Mouse (Mus musculus): Measurements from ENCODE around the gene Stx8. TPM values are rescaled to one million over a fixed set of nuclear protein-coding genes. Genes with fewer than 3 reads are reported as not detected.

Stx8 gene
- polyA plus RNA-seq, 1 experiment: 78.2 TPM

DNA sequence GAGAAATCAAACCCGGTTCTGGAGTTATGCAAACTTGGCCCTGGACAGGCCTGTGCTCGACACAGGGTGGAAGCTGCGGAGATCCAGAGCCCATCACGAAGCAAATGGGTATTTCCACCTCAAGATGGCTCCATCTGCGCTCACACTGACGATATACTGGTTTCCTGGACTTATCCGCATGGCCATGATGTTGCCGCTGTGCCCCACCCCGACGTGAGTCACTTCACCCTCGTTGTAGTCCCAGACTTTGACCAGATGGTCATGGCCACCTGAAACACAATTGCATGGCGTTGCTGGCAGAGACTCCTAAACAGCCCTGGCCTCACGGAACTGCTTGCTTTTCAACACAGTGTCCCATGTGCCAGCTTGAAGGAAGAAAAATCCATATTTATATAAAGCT is 41.0 kb upstream of the Stx8 start:
- Histone ChIP-seq H3K4me3 (ENCODE audit: insufficient read depth, low read length) (no peak overlapping the region), H3K4me1 (ENCODE audit: control insufficient read depth, insufficient read depth, low read length) (no peaks in the 10 kb centered on the region), H3K27ac (ENCODE audit: insufficient read depth, low read depth, low read length) (no peak overlapping the region)
- TF ChIP-seq POLR2A (IDR thresholded peaks at IDR 0.05; ENCODE audit: borderline replicate concordance, low read depth, low read length) (no peak), CTCF (IDR thresholded peaks at IDR 0.05; ENCODE audit: low read depth, low read length) (no peak)

DNA sequence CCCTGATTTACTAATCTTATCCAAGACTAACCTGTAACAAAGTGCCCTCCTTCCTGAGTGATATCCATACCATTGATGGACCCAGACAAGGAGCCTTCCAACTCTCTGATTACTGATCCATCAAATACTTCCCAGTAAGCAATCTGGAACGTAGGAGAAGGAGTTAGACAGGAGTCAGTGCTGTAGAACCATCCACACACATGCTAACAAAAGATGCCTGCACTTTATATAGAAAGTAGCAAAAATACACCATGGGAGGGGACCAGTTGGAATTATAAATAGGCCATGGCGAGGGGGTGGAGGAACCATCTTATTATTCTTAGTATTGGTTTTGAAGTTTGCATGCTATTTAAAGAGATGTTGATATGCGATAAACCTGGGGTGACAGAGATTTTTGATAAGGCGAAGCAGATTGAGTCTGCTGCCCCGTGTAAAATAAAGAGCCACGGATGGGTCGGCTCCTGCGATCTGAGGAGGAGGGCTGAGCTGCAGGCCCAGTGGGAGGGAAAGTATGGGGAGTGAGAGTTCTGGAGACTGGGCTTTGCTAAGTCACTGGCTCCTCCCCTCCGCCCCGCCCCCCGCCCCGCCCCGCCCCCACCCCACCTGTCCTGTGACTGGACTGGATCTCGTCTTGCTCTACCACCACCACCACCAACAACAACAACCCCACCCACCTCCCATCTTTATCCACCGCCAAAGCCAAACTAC is 39.5 kb upstream of the Stx8 start:
- Histone ChIP-seq H3K27ac (ENCODE audit: insufficient read depth, low read depth, low read length) (no peak overlapping the region), H3K4me3 (ENCODE audit: insufficient read depth, low read length) (no peak overlapping the region), H3K4me1 (ENCODE audit: control insufficient read depth, insufficient read depth, low read length) (no peaks in the 10 kb centered on the region)
- no peak for TF ChIP-seq POLR2A (IDR thresholded peaks at IDR 0.05; ENCODE audit: borderline replicate concordance, low read depth, low read length)
- TF ChIP-seq CTCF (IDR thresholded peaks at IDR 0.05; ENCODE audit: low read depth, low read length): no peak

DNA sequence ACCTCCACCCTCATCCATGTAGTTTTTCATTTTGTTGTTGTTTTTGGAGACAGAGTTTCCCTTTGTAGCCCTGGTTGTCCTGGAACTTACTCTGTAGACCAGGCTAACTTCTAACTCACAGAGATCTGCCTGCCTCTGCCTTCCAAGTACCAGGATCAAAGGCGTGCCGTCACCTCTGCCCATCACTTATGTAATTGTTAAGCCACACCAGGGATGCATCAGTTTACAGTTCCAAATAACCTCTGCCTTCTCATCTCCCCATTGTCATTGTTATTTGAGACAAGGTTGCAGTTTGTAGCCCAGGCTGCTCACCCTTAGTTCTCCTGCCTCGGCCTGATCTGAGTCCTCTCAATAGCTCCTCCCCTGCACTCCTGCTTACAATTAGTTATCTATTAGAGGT is 33.8 kb upstream of the Stx8 start:
- Histone ChIP-seq H3K4me1 (ENCODE audit: control insufficient read depth, insufficient read depth, low read length) (no peaks in the 10 kb centered on the region), H3K27ac (ENCODE audit: insufficient read depth, low read depth, low read length) (no peak overlapping the region), H3K4me3 (ENCODE audit: insufficient read depth, low read length) (no peak overlapping the region)
- TF ChIP-seq POLR2A (IDR thresholded peaks at IDR 0.05; ENCODE audit: borderline replicate concordance, low read depth, low read length) (no peak), CTCF (IDR thresholded peaks at IDR 0.05; ENCODE audit: low read depth, low read length) (no peak)

DNA sequence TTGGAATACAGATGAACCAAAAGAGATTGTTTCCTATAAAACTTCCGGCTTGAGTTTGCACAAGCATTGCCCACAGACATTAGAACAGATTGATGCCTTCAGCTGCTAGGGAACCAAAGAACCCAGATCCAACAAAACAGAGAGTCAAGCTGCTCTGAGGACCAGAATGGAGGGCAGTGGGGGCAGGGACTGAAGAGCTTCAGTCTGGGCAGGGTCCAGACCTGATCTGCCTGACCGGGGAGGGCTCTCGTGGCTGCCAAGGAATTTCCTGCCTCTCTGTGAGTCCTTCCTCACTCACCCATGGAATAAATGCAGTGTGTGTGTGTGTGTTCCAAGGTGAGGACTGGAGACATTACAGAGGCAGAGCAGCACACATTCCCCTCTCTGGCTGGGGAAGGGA is 17.8 kb upstream of the Stx8 start:
- Histone ChIP-seq H3K4me1 (ENCODE audit: control insufficient read depth, insufficient read depth, low read length) (0 out of 2 replicates have a peak, but pooled peaks cover 2% of the 10 kb centered on the region), H3K4me3 (ENCODE audit: insufficient read depth, low read length) (no peak overlapping the region), H3K27ac (ENCODE audit: insufficient read depth, low read depth, low read length) (no peak overlapping the region)
- TF ChIP-seq POLR2A (IDR thresholded peaks at IDR 0.05; ENCODE audit: borderline replicate concordance, low read depth, low read length): no peak
- TF ChIP-seq CTCF (IDR thresholded peaks at IDR 0.05; ENCODE audit: low read depth, low read length): no peak

DNA sequence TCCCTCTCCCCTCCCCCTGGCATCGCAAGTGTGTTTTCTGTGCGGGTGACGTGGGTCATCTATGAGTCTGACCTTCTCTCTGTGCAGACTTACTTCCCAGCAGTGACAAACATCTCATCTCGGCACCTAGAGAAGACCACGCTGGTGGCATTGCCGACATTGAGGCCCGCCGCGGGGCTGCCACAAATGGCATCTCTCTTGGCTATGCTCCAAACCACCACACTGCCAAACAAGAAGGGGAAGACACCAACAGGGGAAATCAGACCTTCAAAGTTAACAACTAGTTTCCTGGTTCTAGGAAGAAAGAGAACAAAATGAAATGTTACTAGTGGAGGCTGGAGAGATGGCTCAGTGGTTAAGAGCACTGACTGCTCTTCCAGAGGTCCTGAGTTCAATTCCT is 16.5 kb upstream of the Stx8 start:
- no peak overlapping the region for H3K4me3 ChIP-seq (ENCODE audit: insufficient read depth, low read length)
- TF ChIP-seq CTCF (IDR thresholded peaks at IDR 0.05; ENCODE audit: low read depth, low read length) (no peak), POLR2A (IDR thresholded peaks at IDR 0.05; ENCODE audit: borderline replicate concordance, low read depth, low read length) (no peak)
- 0 out of 2 replicates have a peak, but pooled peaks cover 2% of the 10 kb centered on the region for H3K4me1 ChIP-seq (ENCODE audit: control insufficient read depth, insufficient read depth, low read length)
- no peak overlapping the region for H3K27ac ChIP-seq (ENCODE audit: insufficient read depth, low read depth, low read length)

DNA sequence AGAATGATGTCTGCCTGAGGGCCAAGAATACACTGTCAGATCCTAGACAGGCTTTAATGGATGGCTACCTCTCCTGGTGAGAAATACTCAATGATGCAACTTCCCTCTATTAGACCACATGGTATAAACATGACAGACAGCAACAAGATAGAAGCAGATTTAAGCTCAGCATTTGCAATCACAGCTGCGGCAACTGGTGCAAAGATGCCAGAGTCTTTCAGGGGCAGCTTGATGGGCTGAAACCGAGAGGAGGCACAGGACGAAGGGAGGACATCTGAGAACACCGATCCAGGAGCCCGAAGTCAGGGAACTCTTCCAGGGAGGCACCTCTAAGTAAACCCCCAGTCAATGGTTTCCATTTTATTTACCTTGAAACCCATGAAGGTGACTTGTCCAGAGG is 12.4 kb upstream of the Stx8 start:
- Histone ChIP-seq H3K27ac (ENCODE audit: insufficient read depth, low read depth, low read length) (no peak overlapping the region), H3K4me3 (ENCODE audit: insufficient read depth, low read length) (no peak overlapping the region), H3K4me1 (ENCODE audit: control insufficient read depth, insufficient read depth, low read length) (0 out of 2 replicates have a peak, but pooled peaks cover 2% of the 10 kb centered on the region)
- no peak for TF ChIP-seq CTCF (IDR thresholded peaks at IDR 0.05; ENCODE audit: low read depth, low read length)
- TF ChIP-seq POLR2A (IDR thresholded peaks at IDR 0.05; ENCODE audit: borderline replicate concordance, low read depth, low read length): no peak

DNA sequence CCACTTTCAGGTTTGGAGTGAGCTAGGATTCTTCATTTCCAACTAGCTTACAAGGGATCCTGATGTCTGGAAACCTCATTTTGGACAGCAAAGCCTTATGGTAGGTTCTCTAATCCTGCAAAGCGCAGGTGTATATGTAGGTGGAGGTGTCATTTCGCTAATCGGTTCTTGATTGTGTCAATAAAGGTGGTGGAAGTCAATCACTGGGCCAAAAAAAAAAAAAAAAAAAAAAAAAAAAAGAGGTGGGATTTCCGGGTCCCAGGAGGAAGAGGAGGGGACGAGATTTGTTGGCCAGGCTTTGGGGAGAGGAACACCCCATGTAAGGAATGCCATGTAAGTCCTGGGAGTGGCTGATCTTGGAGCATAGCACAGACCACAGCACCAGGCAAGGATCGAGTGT is 11.6 kb upstream of the Stx8 start:
- TF ChIP-seq POLR2A (IDR thresholded peaks at IDR 0.05; ENCODE audit: borderline replicate concordance, low read depth, low read length) (no peak), CTCF (IDR thresholded peaks at IDR 0.05; ENCODE audit: low read depth, low read length) (no peak)
- H3K4me1 ChIP-seq (ENCODE audit: control insufficient read depth, insufficient read depth, low read length): 0 out of 2 replicates have a peak, but pooled peaks cover 2% of the 10 kb centered on the region
- no peak overlapping the region for H3K27ac ChIP-seq (ENCODE audit: insufficient read depth, low read depth, low read length)
- H3K4me3 ChIP-seq (ENCODE audit: insufficient read depth, low read length): no peak overlapping the region

DNA sequence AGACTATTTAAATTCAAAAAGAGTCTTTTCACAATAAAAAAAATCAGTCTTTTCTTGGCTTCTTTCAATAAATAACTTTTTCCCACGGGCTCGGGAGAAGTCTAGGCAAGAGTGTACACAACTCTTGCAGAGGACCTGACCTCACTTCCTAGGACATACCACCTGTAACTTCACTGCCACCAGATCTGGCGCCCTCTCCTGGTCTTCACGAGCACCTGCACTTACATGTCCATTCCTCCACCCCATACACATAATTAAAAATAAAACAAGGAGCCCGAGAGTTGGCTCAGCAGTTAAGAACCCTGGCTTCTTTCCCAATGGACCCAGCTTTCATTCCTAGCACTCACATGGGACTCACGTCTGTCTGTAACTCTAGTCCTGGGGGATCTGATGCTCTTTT is 1.9 kb upstream of the Stx8 start:
- no peak overlapping the region for H3K4me3 ChIP-seq (ENCODE audit: insufficient read depth, low read length)
- no peak overlapping the region for H3K27ac ChIP-seq (ENCODE audit: insufficient read depth, low read depth, low read length)
- H3K4me1 ChIP-seq (ENCODE audit: control insufficient read depth, insufficient read depth, low read length): peaks cover 14% of the 10 kb centered on the region
- TF ChIP-seq CTCF (IDR thresholded peaks at IDR 0.05; ENCODE audit: low read depth, low read length) (no peak), POLR2A (IDR thresholded peaks at IDR 0.05; ENCODE audit: borderline replicate concordance, low read depth, low read length) (no peak)

DNA sequence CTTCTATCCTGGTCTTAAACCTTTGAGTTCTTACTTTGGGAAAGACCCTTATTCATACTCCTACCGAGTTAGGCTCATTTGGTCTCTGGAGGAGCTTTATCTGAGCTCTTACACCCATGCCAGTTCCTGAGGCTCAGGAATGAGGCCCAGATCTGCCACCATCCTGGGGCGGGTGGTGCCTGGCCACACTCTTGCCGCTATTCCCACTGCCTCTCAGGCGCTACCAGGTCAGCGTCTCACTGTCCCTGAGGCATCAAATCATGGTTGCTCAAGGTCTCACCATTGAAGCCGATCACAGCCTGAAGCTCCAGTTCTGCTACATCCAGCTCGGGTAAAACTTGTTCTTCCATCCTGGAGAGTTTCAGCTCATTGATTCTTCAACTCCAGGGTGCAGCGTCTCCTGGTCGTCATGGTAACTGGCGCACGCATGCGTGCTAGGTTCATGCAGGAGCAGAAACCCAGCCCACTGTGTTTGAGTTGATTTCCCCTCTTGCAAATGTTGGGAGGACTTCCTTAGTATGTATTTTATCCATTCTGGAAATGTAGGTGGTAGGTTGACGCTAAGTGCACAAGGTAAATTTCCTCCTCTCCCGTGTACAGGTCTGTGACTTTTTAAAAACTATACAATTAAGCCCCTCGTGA is 630 bp upstream of the Stx8 start, which contains the start of gene Cfap52:
TSS of gene Cfap52 (minus strand) at position 410 of the 642 bp plus-strand sequence.
- Histone ChIP-seq H3K27ac (ENCODE audit: insufficient read depth, low read depth, low read length) (peak within 1 kb of the TSS; percentile 42; the same call in 1 of the 2 replicates), H3K4me1 (ENCODE audit: control insufficient read depth, insufficient read depth, low read length) (peaks cover 14% of the 10 kb centered on the region), H3K4me3 (ENCODE audit: insufficient read depth, low read length) (peak within 1 kb of the TSS; percentile 79)
- TF ChIP-seq POLR2A (IDR thresholded peaks at IDR 0.05; ENCODE audit: borderline replicate concordance, low read depth, low read length) (no peak), CTCF (IDR thresholded peaks at IDR 0.05; ENCODE audit: low read depth, low read length) (no peak)

DNA sequence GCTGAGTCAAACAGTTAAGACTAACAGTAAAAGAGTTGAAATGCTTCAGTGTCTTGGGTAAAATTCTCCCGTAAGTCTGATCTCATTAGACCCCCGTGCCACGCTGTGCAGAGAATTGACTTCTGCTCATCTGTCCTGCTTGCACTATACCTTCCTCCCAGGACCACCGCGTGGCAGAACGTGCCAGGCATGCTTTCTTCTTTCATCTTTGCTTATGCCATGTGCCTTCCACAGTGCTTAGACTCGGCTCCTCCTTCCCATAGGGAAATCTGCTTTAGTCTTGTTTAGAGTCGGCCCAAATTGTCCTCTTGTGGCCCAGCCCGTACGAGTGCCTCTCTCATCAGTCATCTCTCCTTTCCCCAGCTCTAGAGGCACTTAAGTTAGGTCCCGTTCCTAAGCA is 1.8 kb downstream of the Stx8 start:
- peaks cover 14% of the 10 kb centered on the region for H3K4me1 ChIP-seq (ENCODE audit: control insufficient read depth, insufficient read depth, low read length)
- no peak overlapping the region for H3K27ac ChIP-seq (ENCODE audit: insufficient read depth, low read depth, low read length)
- no peak for TF ChIP-seq POLR2A (IDR thresholded peaks at IDR 0.05; ENCODE audit: borderline replicate concordance, low read depth, low read length)
- TF ChIP-seq CTCF (IDR thresholded peaks at IDR 0.05; ENCODE audit: low read depth, low read length): no peak
- no peak overlapping the region for H3K4me3 ChIP-seq (ENCODE audit: insufficient read depth, low read length)

Data from bone marrow macrophage, adult 2 months (primary cell).